14 mouse cellular contexts compared by ENCODE assay signal in the genomic region with DNA sequence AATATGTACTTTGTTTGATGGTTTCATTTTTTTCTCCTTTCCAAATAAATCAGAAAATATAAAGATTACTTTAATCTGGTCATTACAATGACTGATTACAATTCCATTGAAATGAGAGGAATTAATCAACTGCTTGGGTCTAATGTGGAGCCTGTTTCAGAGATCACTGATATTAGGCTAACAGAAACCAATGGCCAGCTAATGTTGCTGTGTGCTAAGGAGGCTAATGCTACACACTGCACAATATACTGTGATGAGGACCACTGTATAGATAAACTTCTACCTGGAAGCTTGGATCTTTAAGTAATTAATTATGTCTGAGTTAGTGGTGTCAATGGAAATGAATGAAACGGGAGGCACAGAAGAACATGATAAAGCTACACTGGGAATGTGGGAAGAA.
"Had no signal": no experiment of that assay in that cellular context is flagged by ENCODE, and none has a peak within 500 bp of the region (broad histone marks: within the 10 kb centered on the region; RNA-seq: fewer than 3 reads in every experiment).

No protein-coding gene starts in this region.

- H3K9ac ChIP-seq: embryonic facial prominence, embryonic 12.5 days; embryonic facial prominence, embryonic 13.5 days; embryonic facial prominence, embryonic 15.5 days; forebrain, embryonic 12.5 days; forebrain, embryonic 13.5 days; forebrain, embryonic 15.5 days; forebrain, postnatal 0 days had no signal

- H3K4me1 ChIP-seq: embryonic facial prominence, embryonic 10.5 days; embryonic facial prominence, embryonic 12.5 days; embryonic facial prominence, embryonic 13.5 days; embryonic facial prominence, embryonic 15.5 days; forebrain, embryonic 10.5 days; forebrain, embryonic 12.5 days; forebrain, embryonic 13.5 days; forebrain, embryonic 15.5 days had no signal

- H3K4me2 ChIP-seq: embryonic facial prominence, embryonic 12.5 days; embryonic facial prominence, embryonic 13.5 days; embryonic facial prominence, embryonic 15.5 days; forebrain, embryonic 12.5 days; forebrain, embryonic 13.5 days; forebrain, embryonic 15.5 days had no signal

- ATAC-seq: forebrain, embryonic 13.5 days; forebrain, embryonic 14.5 days; forebrain, embryonic 15.5 days; forebrain, embryonic 16.5 days; forebrain, postnatal 0 days had no signal

- H3K36me3 ChIP-seq: embryonic facial prominence, embryonic 10.5 days; embryonic facial prominence, embryonic 12.5 days; embryonic facial prominence, embryonic 13.5 days; embryonic facial prominence, embryonic 15.5 days; forebrain, embryonic 10.5 days; forebrain, embryonic 12.5 days; forebrain, embryonic 15.5 days had no signal

- H3K27me3 ChIP-seq: embryonic facial prominence, embryonic 12.5 days; embryonic facial prominence, embryonic 13.5 days; embryonic facial prominence, embryonic 15.5 days; forebrain, embryonic 12.5 days; forebrain, embryonic 13.5 days; forebrain, embryonic 15.5 days had no signal

- H3K27ac ChIP-seq: embryonic facial prominence, embryonic 10.5 days; embryonic facial prominence, embryonic 12.5 days; embryonic facial prominence, embryonic 13.5 days; embryonic facial prominence, embryonic 15.5 days; forebrain, embryonic 10.5 days; forebrain, embryonic 12.5 days; forebrain, embryonic 13.5 days; forebrain, embryonic 15.5 days; gastrocnemius, adult 2 months; heart, adult 2 months had no signal

- H3K9me3 ChIP-seq: embryonic facial prominence, embryonic 10.5 days; embryonic facial prominence, embryonic 12.5 days; embryonic facial prominence, embryonic 13.5 days; embryonic facial prominence, embryonic 15.5 days; forebrain, embryonic 10.5 days; forebrain, embryonic 12.5 days; forebrain, embryonic 13.5 days; forebrain, embryonic 15.5 days had no signal

- H3K4me3 ChIP-seq: embryonic facial prominence, embryonic 10.5 days; embryonic facial prominence, embryonic 12.5 days; embryonic facial prominence, embryonic 13.5 days; embryonic facial prominence, embryonic 15.5 days; erythroblast, embryonic 14.5 days; forebrain, embryonic 10.5 days; forebrain, embryonic 12.5 days; forebrain, embryonic 13.5 days; forebrain, embryonic 15.5 days; gastrocnemius, adult 2 months; heart, adult 2 months had no signal
